ENCODE assay signal across 9 mouse cellular contexts in genomic region chr3:101294487-101295365, GRCm38 (mm10). TPM values are rescaled to one million over a fixed set of nuclear protein-coding genes. Genes with fewer than 3 reads are reported as not detected.
A peak's percentile ranks its signal among the peaks of the same experiment; 100 is the strongest.
DNase-seq lines count a peak whose midpoint lies in the region; ATAC-seq and TF ChIP-seq lines count a peak whose summit lies in the region.
"Had no signal": no experiment of that assay in that cellular context is flagged by ENCODE, and none has a peak within 500 bp of the region (broad histone marks: within the 10 kb centered on the region; RNA-seq: fewer than 3 reads in every experiment).

No protein-coding gene starts in this region.

- no peak overlapping the region for H3K4me2 ChIP-seq in limb, embryonic 12.5 days

- 0 out of 2 replicates have a peak, but pooled peaks have one; percentile 22 for ATAC-seq in limb, embryonic 12.5 days (ENCODE audit: insufficient number of reproducible peaks, insufficient read depth, low FRiP score, low TSS enrichment, low read depth)

- no peaks in the 10 kb centered on the region for H3K4me1 ChIP-seq in kidney, adult 2 months (ENCODE audit: control insufficient read depth, insufficient read depth, low read length)
- peaks cover 8% of the 10 kb centered on the region for H3K4me1 ChIP-seq in limb, embryonic 12.5 days (replicated peaks)

- H3K9ac ChIP-seq in limb, embryonic 12.5 days (replicated peaks): no peak overlapping the region

- WGBS in kidney, adult 2 months: 81% methylated on average over 10 of the region's 10 CpGs
- WGBS in limb, embryonic 12.5 days: 77% methylated on average over 10 of the region's 10 CpGs

- no peak for TF ChIP-seq POLR2A in kidney, adult 2 months (IDR thresholded peaks at IDR 0.05; ENCODE audit: low read depth, low read length)

- H3K9me3 ChIP-seq in limb, embryonic 12.5 days: no peaks in the 10 kb centered on the region

- peak; percentile 8 for DNase-seq in kidney, adult 2 months
- DNase-seq in kidney, postnatal 14 days: no peak
- peak; percentile 60 for DNase-seq in T-cell, adult 2 months (ENCODE audit: low spot score)
- DNase-seq in heart, adult 9 months (ENCODE audit: low spot score in 2 of 2): peak; percentile 73 to 74
- no peak for DNase-seq in right cerebral cortex, postnatal 36 days (ENCODE audit: low spot score in 2 of 2)
- no peak for DNase-seq in right cerebral cortex, postnatal 25 days
- DNase-seq in spleen, adult 12 weeks (ENCODE audit: low spot score): no peak

- no peaks in the 10 kb centered on the region for H3K27me3 ChIP-seq in kidney, adult 2 months (replicated peaks; ENCODE audit: control insufficient read depth, insufficient read depth, low read length)
- peaks cover 6% of the 10 kb centered on the region for H3K27me3 ChIP-seq in limb, embryonic 12.5 days

- H3K36me3 ChIP-seq in kidney, adult 2 months (ENCODE audit: control insufficient read depth, insufficient read depth, low read length): no peaks in the 10 kb centered on the region
- no peaks in the 10 kb centered on the region for H3K36me3 ChIP-seq in limb, embryonic 12.5 days

- H3K4me3 ChIP-seq in kidney, adult 2 months (ENCODE audit: insufficient read depth, low read depth, low read length): no peak overlapping the region
- no peak overlapping the region for H3K4me3 ChIP-seq in limb, embryonic 12.5 days (replicated peaks)
- H3K4me3 ChIP-seq: erythroblast, embryonic 14.5 days had no signal

- H3K27ac ChIP-seq in kidney, adult 2 months (ENCODE audit: insufficient read depth, low read depth, low read length): no peak overlapping the region
- H3K27ac ChIP-seq in limb, embryonic 12.5 days: no peak overlapping the region

- no peak for TF ChIP-seq CTCF in kidney, adult 2 months (conservative IDR thresholded peaks at IDR 0.05; ENCODE audit: insufficient read depth, insufficient read length, low read depth, low read length)

RNA-seq across cellular contexts. Expression of gene Cd2, which starts 7.0 kb away (rescaled TPM):
- polyA plus RNA-seq in kidney, adult 2 months (2012; rRNA removed): 0.57 and 3.8 TPM in 2 replicates
- not detected in 2 replicates for polyA plus RNA-seq in limb, embryonic 12.5 days (2016; fragmentation: Nextera tagmentation; extraction: Ambion mirVana)
- polyA plus RNA-seq: erythroblast, embryonic 14.5 days had no signal

Comparison
In these comparisons a context has a peak if more than half of its experiments do, and no peak if none do; other contexts are left out.
1. DNase-seq: peak in kidney, adult 2 months (single experiment), T-cell, adult 2 months (single experiment) and heart, adult 9 months (2 of 2); none in kidney, postnatal 14 days (single experiment), right cerebral cortex, postnatal 36 days (0 of 2), right cerebral cortex, postnatal 25 days (single experiment) and spleen, adult 12 weeks (single experiment).